Mouse (Mus musculus): ENCODE measurements at regions not wholly inside any gene's neighbourhood (a gene's known extent, or its start where the extent isn't known, plus 50 kb on each side); places are given as distances from the start of the nearest gene placed in this dataset.

GRCm38 (mm10) chr12:107711675-107712074 lies 223.2 kb downstream of the 3110018I06Rik start:
- intact Hi-C loops (cut with DNase I), result no loop called here
- DNase-seq (ENCODE audit: low spot score in 2 of 2), result no peak

- peak in 1 of 2 experiments; percentile 14 for DNase-seq (ENCODE audit: low spot score in 2 of 2)
- intact Hi-C loops (cut with DNase I), result no loop called here
Measured at GRCm38 (mm10) chr12:107713191-107713590, 224.8 kb downstream of the 3110018I06Rik start.

GRCm38 (mm10) chr12:107714846-107715245 lies 226.4 kb downstream of the 3110018I06Rik start:
- intact Hi-C loops (cut with DNase I), result no loop called here
- DNase-seq (ENCODE audit: low spot score in 2 of 2), result no peak

GRCm38 (mm10) chr12:107715871-107716270 lies 227.4 kb downstream of the 3110018I06Rik start:
- intact Hi-C loops (cut with DNase I), result no loop called here
- peak in 1 of 2 experiments; percentile 15 for DNase-seq (ENCODE audit: low spot score in 2 of 2)

GRCm38 (mm10) chr12:107720941-107721340 lies 232.5 kb downstream of the 3110018I06Rik start:
- no peak for DNase-seq (ENCODE audit: low spot score in 2 of 2)
- intact Hi-C loops (cut with DNase I), result no loop called here

GRCm38 (mm10) chr12:107723062-107723859 lies 234.8 kb downstream of the 3110018I06Rik start:
- no peak for DNase-seq (ENCODE audit: low spot score in 2 of 2)
- intact Hi-C loops (cut with DNase I), result no loop called here

GRCm38 (mm10) chr12:107723860-107724320 lies 235.5 kb downstream of the 3110018I06Rik start:
- no peak for DNase-seq (ENCODE audit: low spot score in 2 of 2)
- intact Hi-C loops (cut with DNase I), result no loop called here

- intact Hi-C loops (cut with DNase I), result no loop called here
- no peak for DNase-seq (ENCODE audit: low spot score in 2 of 2)
Measured at GRCm38 (mm10) chr12:107724467-107724866, 236.0 kb downstream of the 3110018I06Rik start.

- intact Hi-C loops (cut with DNase I), result no loop called here
- DNase-seq (ENCODE audit: low spot score in 2 of 2), result no peak
Measured at GRCm38 (mm10) chr12:107728865-107729264, 240.4 kb downstream of the 3110018I06Rik start.

GRCm38 (mm10) chr12:107729301-107729700 lies 240.9 kb downstream of the 3110018I06Rik start:
- DNase-seq (ENCODE audit: low spot score in 2 of 2), result no peak
- intact Hi-C loops (cut with DNase I), result no loop called here

GRCm38 (mm10) chr12:107730940-107731339 lies 242.5 kb downstream of the 3110018I06Rik start:
- intact Hi-C loops (cut with DNase I), result no loop called here
- no peak for DNase-seq (ENCODE audit: low spot score in 2 of 2)

GRCm38 (mm10) chr12:107734536-107734935 lies 246.1 kb downstream of the 3110018I06Rik start:
- no peak for DNase-seq (ENCODE audit: low spot score in 2 of 2)
- intact Hi-C loops (cut with DNase I), result no loop called here

GRCm38 (mm10) chr12:107742641-107743040 lies 254.2 kb downstream of the 3110018I06Rik start:
- intact Hi-C loops (cut with DNase I), result no loop called here
- DNase-seq (ENCODE audit: low spot score in 2 of 2), result no peak

GRCm38 (mm10) chr12:107744822-107745221 lies 256.4 kb downstream of the 3110018I06Rik start:
- intact Hi-C loops (cut with DNase I), result no loop called here
- peak; percentile 27 to 69 for DNase-seq (ENCODE audit: low spot score in 2 of 2)

GRCm38 (mm10) chr12:107748481-107749380 lies 254.7 kb downstream of the Bcl11b start:
- intact Hi-C loops (cut with DNase I), result no loop called here
- DNase-seq (ENCODE audit: low spot score in 2 of 2), result no peak

GRCm38 (mm10) chr12:107749381-107750085 lies 253.9 kb downstream of the Bcl11b start:
- peak; percentile 23 to 32 for DNase-seq (ENCODE audit: low spot score in 2 of 2)

GRCm38 (mm10) chr12:107750285-107750927 lies 253.0 kb downstream of the Bcl11b start:
- no peak for DNase-seq (ENCODE audit: low spot score in 2 of 2)
- intact Hi-C loops (cut with DNase I), result no loop called here

More at GRCm38 (mm10) chr12:107749381-107750085, 253.9 kb downstream of the Bcl11b start:
- intact Hi-C loops (cut with DNase I), result no loop called here

GRCm38 (mm10) chr12:107752126-107752525 lies 251.3 kb downstream of the Bcl11b start:
- DNase-seq (ENCODE audit: low spot score in 2 of 2), result no peak
- intact Hi-C loops (cut with DNase I), result no loop called here

- intact Hi-C loops (cut with DNase I), result no loop called here
Measured at GRCm38 (mm10) chr12:107752587-107752986, 250.8 kb downstream of the Bcl11b start.

More at GRCm38 (mm10) chr12:107752587-107752986, 250.8 kb downstream of the Bcl11b start:
- no peak for DNase-seq (ENCODE audit: low spot score in 2 of 2)

Data from left cerebral cortex, postnatal 14 days (tissue).